ENCODE assay signal across 15 mouse cellular contexts in genomic region chr2:32068811-32069607, GRCm38 (mm10). TPM values are rescaled to one million over a fixed set of nuclear protein-coding genes. Genes with fewer than 3 reads are reported as not detected.
A peak's percentile ranks its signal among the peaks of the same experiment; 100 is the strongest.
DNase-seq lines count a peak whose midpoint lies in the region; ATAC-seq lines count a peak whose summit lies in the region.
"Had no signal": no experiment of that assay in that cellular context is flagged by ENCODE, and none has a peak within 500 bp of the region (broad histone marks: within the 10 kb centered on the region; RNA-seq: fewer than 3 reads in every experiment).

No protein-coding gene starts in this region.

- H3K9ac ChIP-seq in forebrain, embryonic 11.5 days (ENCODE audit: low read length), result no peak overlapping the region
- no peak overlapping the region for H3K9ac ChIP-seq in forebrain, embryonic 15.5 days (replicated peaks)
- H3K9ac ChIP-seq in kidney, embryonic 14.5 days (ENCODE audit: low read depth, low read length), result no peak overlapping the region
- H3K9ac ChIP-seq in embryonic facial prominence, embryonic 12.5 days, result no peak overlapping the region
- H3K9ac ChIP-seq: midbrain, embryonic 15.5 days had no signal

- no peak overlapping the region for H3K4me3 ChIP-seq in forebrain, embryonic 11.5 days (ENCODE audit: low read depth, low read length)
- no peak overlapping the region for H3K4me3 ChIP-seq in forebrain, embryonic 15.5 days
- H3K4me3 ChIP-seq in kidney, embryonic 14.5 days (ENCODE audit: low read length), result no peak overlapping the region
- H3K4me3 ChIP-seq in embryonic facial prominence, embryonic 12.5 days, result no peak overlapping the region
- H3K4me3 ChIP-seq: midbrain, embryonic 15.5 days had no signal

- H3K27me3 ChIP-seq in forebrain, embryonic 11.5 days (ENCODE audit: control insufficient read depth, insufficient read depth, low read length), result no peaks in the 10 kb centered on the region
- H3K27me3 ChIP-seq in forebrain, embryonic 15.5 days, result 0 out of 2 replicates have a peak, but pooled peaks cover 2% of the 10 kb centered on the region
- H3K27me3 ChIP-seq in kidney, embryonic 14.5 days (ENCODE audit: control insufficient read depth, insufficient read depth, low read length), result 0 out of 2 replicates have a peak, but pooled peaks cover 4% of the 10 kb centered on the region
- H3K27me3 ChIP-seq in embryonic facial prominence, embryonic 12.5 days, result 0 out of 2 replicates have a peak, but pooled peaks cover 4% of the 10 kb centered on the region
- H3K27me3 ChIP-seq: midbrain, embryonic 15.5 days had no signal

- H3K4me2 ChIP-seq in forebrain, embryonic 11.5 days (ENCODE audit: low read depth, low read length, severe bottlenecking), result 0 out of 2 replicates have a peak overlapping the region, but pooled peaks have one; percentile 8
- H3K4me2 ChIP-seq in forebrain, embryonic 15.5 days (replicated peaks), result no peak overlapping the region
- H3K4me2 ChIP-seq in kidney, embryonic 14.5 days (replicated peaks; ENCODE audit: low read depth, low read length), result peak overlapping the region; percentile 24; the same call in 1 of the 2 replicates
- peak overlapping the region; percentile 34 for H3K4me2 ChIP-seq in embryonic facial prominence, embryonic 12.5 days (replicated peaks)
- H3K4me2 ChIP-seq: midbrain, embryonic 15.5 days had no signal

- no peaks in the 10 kb centered on the region; the same call in 1 of the 2 replicates for H3K4me1 ChIP-seq in forebrain, embryonic 11.5 days (replicated peaks; ENCODE audit: control insufficient read depth, insufficient read depth, low read length)
- H3K4me1 ChIP-seq in forebrain, embryonic 15.5 days, result no peaks in the 10 kb centered on the region
- no peaks in the 10 kb centered on the region for H3K4me1 ChIP-seq in kidney, embryonic 14.5 days (ENCODE audit: control insufficient read depth, insufficient read depth, low read length)
- H3K4me1 ChIP-seq in embryonic facial prominence, embryonic 12.5 days, result 0 out of 2 replicates have a peak, but pooled peaks cover 13% of the 10 kb centered on the region
- H3K4me1 ChIP-seq: midbrain, embryonic 15.5 days had no signal

- no peak overlapping the region for H3K27ac ChIP-seq in forebrain, embryonic 11.5 days (ENCODE audit: low read depth, low read length)
- H3K27ac ChIP-seq in forebrain, embryonic 15.5 days (replicated peaks), result no peak overlapping the region
- no peak overlapping the region for H3K27ac ChIP-seq in kidney, embryonic 14.5 days (ENCODE audit: low read depth, low read length)
- no peak overlapping the region for H3K27ac ChIP-seq in embryonic facial prominence, embryonic 12.5 days
- H3K27ac ChIP-seq: midbrain, embryonic 15.5 days had no signal

- no peaks in the 10 kb centered on the region for H3K9me3 ChIP-seq in forebrain, embryonic 11.5 days (ENCODE audit: control insufficient read depth, low read length)
- H3K9me3 ChIP-seq in forebrain, embryonic 15.5 days, result no peaks in the 10 kb centered on the region
- no peaks in the 10 kb centered on the region for H3K9me3 ChIP-seq in kidney, embryonic 14.5 days (ENCODE audit: control insufficient read depth, low read length)
- no peaks in the 10 kb centered on the region for H3K9me3 ChIP-seq in embryonic facial prominence, embryonic 12.5 days
- H3K9me3 ChIP-seq: midbrain, embryonic 15.5 days had no signal

- no peak for ATAC-seq in forebrain, embryonic 11.5 days (replicated peaks; ENCODE audit: low FRiP score)
- no peak for ATAC-seq in forebrain, embryonic 15.5 days (replicated peaks)
- no peak; the same call in 1 of the 2 replicates for ATAC-seq in kidney, embryonic 14.5 days (ENCODE audit: low FRiP score, low TSS enrichment)
- no peak for ATAC-seq in embryonic facial prominence, embryonic 12.5 days (ENCODE audit: insufficient number of reproducible peaks, insufficient read depth, low FRiP score, low TSS enrichment)
- ATAC-seq: hindbrain, embryonic 16.5 days; midbrain, embryonic 15.5 days had no signal

- H3K36me3 ChIP-seq in forebrain, embryonic 11.5 days (ENCODE audit: control insufficient read depth, insufficient read depth, low read length), result no peaks in the 10 kb centered on the region
- no peaks in the 10 kb centered on the region for H3K36me3 ChIP-seq in forebrain, embryonic 15.5 days
- H3K36me3 ChIP-seq in kidney, embryonic 14.5 days (ENCODE audit: control insufficient read depth, insufficient read depth, low read length), result no peaks in the 10 kb centered on the region
- H3K36me3 ChIP-seq in embryonic facial prominence, embryonic 12.5 days, result no peaks in the 10 kb centered on the region
- H3K36me3 ChIP-seq: midbrain, embryonic 15.5 days had no signal

- WGBS in forebrain, embryonic 11.5 days, result 54% methylated on average over 31 of the region's 31 CpGs
- WGBS in forebrain, embryonic 15.5 days, result 57% methylated on average over 31 of the region's 31 CpGs
- 55% methylated on average over 31 of the region's 31 CpGs for WGBS in kidney, embryonic 14.5 days
- WGBS in embryonic facial prominence, embryonic 12.5 days, result 54% methylated on average over 31 of the region's 31 CpGs

- no peak for DNase-seq in forebrain, embryonic 11.5 days (ENCODE audit: low spot score)
- no peak for DNase-seq in kidney, postnatal 14 days
- peak; percentile 53 for DNase-seq in CD4-positive helper T cell, adult 2 months (ENCODE audit: low read depth, low spot score)
- DNase-seq in ovary, adult 18-20 months (ENCODE audit: low spot score), result no peak
- DNase-seq in frontal cortex, postnatal 10 days (ENCODE audit: low spot score in 2 of 2), result no peak
- DNase-seq: adrenal gland, postnatal 25 days; cerebellum, adult 11 months; gastrocnemius, postnatal 25 days; lung, postnatal 10 days; right cerebral cortex, postnatal 25 days had no signal

RNA-seq across cellular contexts. Expression of gene Fam78a, which starts 15.6 kb away (rescaled TPM):
- polyA plus RNA-seq in forebrain, embryonic 11.5 days (2014; fragmentation: Nextera tagmentation; extraction: Ambion mirVana), result 1.5 and 1.8 TPM in 2 replicates
- polyA plus RNA-seq in forebrain, embryonic 15.5 days (2015; fragmentation: Nextera tagmentation; extraction: Ambion mirVana), result 0.46 and 0.54 TPM in 2 replicates
- polyA plus RNA-seq in kidney, embryonic 14.5 days (2014; fragmentation: Nextera tagmentation; extraction: Ambion mirVana), result 1.2 and 1.7 TPM in 2 replicates
- polyA plus RNA-seq in embryonic facial prominence, embryonic 12.5 days (2016; fragmentation: Nextera tagmentation; extraction: Ambion mirVana), result 2.6 and 3.2 TPM in 2 replicates

RNA-seq across cellular contexts. Expression of gene Plpp7, which starts 26.3 kb away (rescaled TPM):
- polyA plus RNA-seq in forebrain, embryonic 11.5 days (2014; fragmentation: Nextera tagmentation; extraction: Ambion mirVana), result 5.7 and 7.3 TPM in 2 replicates
- 16.4 and 17.0 TPM in 2 replicates for polyA plus RNA-seq in forebrain, embryonic 15.5 days (2015; fragmentation: Nextera tagmentation; extraction: Ambion mirVana)
- polyA plus RNA-seq in kidney, embryonic 14.5 days (2014; fragmentation: Nextera tagmentation; extraction: Ambion mirVana), result 4.0 and 5.5 TPM in 2 replicates
- polyA plus RNA-seq in embryonic facial prominence, embryonic 12.5 days (2016; fragmentation: Nextera tagmentation; extraction: Ambion mirVana), result 7.0 and 7.3 TPM in 2 replicates
